Mouse (Mus musculus): ENCODE data around the gene Olfr361.
"Not testable (repeated sequence)": the region's sequence is repeated elsewhere in the genome, so short reads cannot be mapped to it uniquely, and the experiment has no call there.

Gene Olfr361

DNA sequence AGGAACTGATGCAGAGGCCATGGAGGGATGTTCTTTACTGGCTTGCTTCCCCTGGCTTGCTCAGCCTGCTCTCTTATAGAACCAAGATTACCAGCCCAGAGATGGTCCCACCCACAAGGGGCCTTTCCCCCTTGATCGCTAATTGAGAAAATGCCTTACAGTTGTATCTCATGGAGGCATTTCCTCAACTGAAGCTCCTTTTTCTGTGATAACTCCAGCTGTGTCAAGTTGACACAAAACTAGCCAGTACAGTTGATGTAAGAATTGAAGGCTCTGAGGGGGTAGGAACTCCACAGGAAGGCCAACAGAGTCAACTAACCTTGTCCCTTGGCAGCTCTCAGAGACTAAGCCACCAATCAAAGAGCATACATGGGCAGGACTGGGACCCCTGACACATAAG lies at the start of gene Olfr361:
TSS of gene Olfr361 (minus strand) at position 101 of the 400 bp plus-strand sequence.
- not testable (repeated sequence) for DNase-seq

DNA sequence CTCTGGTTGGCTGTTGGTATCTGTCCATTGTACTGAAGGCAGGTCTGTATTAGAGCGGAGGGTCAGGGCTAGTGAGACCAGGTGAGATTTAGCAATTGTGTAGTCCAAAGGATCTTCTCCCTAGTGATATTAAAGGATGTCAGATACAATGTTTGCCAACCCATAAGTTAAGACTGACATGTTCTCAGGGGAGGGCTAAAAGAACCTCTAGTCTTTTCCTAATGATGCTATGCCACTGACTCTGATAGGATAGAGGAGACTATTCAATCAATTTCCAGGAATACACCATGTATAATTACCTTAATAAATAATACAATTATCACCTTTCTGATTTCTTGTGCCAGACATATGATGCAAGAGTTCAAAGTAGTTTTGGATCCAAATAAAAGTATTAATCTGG lies 28.7 kb upstream of the Olfr361 start, which contains the start of gene Olfr362:
TSS of gene Olfr362 (minus strand) at position 101 of the 400 bp plus-strand sequence.
- no peak for DNase-seq

DNA sequence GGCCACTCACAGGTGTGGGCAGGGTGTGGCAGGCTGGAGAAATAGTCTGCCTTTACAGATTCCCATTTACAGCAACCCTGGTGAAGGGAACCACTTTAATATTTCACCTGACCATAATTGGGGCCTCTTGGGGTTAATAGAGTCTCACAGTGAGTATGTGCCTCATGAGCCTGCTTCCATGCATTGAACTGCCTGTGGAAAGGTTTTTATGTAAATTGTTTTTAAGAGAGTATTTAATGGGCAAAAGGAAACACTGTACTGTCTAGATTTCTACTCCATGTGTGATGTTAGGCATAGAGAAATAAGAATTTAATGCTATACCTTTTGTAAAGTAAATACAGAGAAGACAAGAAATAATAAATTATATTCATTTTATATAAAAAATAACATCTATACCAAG lies 23.6 kb downstream of the Olfr361 start, which contains the start of gene Olfr360:
TSS of gene Olfr360 (plus strand) at position 301 of the 400 bp plus-strand sequence.
- no peak for DNase-seq
